Mouse (Mus musculus): ENCODE measurements at regions not wholly inside any gene's neighbourhood (a gene's known extent, or its start where the extent isn't known, plus 50 kb on each side); places are given as distances from the start of the nearest gene placed in this dataset.

DNA sequence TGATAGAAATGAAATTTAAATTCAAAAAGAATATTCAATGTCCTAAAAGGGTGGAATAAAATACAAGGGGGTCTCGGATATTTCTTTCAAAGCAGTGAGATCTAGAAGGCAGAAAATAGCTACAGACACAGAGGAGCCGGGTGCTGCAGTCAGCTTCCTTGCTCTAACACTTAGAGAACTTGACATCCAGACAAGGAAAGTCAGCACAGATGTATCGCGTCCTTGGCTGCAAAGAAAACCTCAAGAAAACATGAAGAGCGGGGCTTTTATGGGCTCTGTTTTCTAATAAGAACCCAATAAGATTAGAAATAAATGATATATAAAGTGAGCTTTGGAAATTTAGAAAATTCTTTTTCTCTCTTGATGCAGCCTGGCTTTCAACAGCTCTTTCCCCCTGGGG, 53.1 kb upstream of the Glis3 start:
- Histone ChIP-seq H3K27me3 (ENCODE audit: insufficient read depth, low read length) (no peaks in the 10 kb centered on the region), H3K9me3 (ENCODE audit: low read length) (no peaks in the 10 kb centered on the region), H3K27ac (ENCODE audit: low read depth, low read length) (no peak overlapping the region), H3K9ac (replicated peaks; ENCODE audit: low read length, poor library complexity, severe bottlenecking) (no peak overlapping the region), H3K4me3 (ENCODE audit: low read depth, low read length) (no peak overlapping the region), H3K36me3 (ENCODE audit: insufficient read depth, low read length) (no peaks in the 10 kb centered on the region), H3K4me1 (ENCODE audit: insufficient read depth, low read length) (no peaks in the 10 kb centered on the region), H3K4me2 (ENCODE audit: low read depth, low read length, poor library complexity, severe bottlenecking) (no peak overlapping the region)
- ATAC-seq (ENCODE audit: low FRiP score) (no peak), DNase-seq (ENCODE audit: low spot score) (no peak)
- 68% methylated on average over 5 of the region's 5 CpGs for WGBS
- TF ChIP-seq CTCF (IDR thresholded peaks at IDR 0.05), result no peak

DNA sequence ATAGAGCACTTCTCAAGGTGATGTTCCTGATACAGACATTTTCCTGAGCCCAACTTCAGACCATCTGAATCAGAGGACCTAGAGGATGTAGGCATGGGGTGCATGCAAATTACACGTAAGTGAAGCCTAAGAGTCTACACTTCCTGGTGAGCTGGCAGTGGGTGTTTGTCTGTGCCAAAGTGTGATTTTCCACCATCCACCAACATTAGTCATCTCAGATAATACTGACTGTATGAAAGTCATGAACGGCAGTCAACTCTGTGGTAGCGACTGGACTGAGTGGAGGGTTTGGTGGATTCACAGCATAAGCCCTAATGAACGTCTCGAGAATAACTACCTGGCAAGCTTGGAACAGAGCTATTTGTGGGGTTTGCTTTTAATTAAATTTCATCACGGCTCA, 53.9 kb upstream of the Glis3 start:
- Histone ChIP-seq H3K36me3 (ENCODE audit: insufficient read depth, low read length) (no peaks in the 10 kb centered on the region), H3K4me1 (ENCODE audit: insufficient read depth, low read length) (no peaks in the 10 kb centered on the region), H3K9me3 (ENCODE audit: low read length) (no peaks in the 10 kb centered on the region), H3K27me3 (ENCODE audit: insufficient read depth, low read length) (no peaks in the 10 kb centered on the region), H3K4me2 (ENCODE audit: low read depth, low read length, poor library complexity, severe bottlenecking) (no peak overlapping the region), H3K4me3 (ENCODE audit: low read depth, low read length) (no peak overlapping the region), H3K27ac (ENCODE audit: low read depth, low read length) (no peak overlapping the region), H3K9ac (replicated peaks; ENCODE audit: low read length, poor library complexity, severe bottlenecking) (no peak overlapping the region)
- WGBS, result 88% methylated on average over 6 of the region's 6 CpGs
- no peak for TF ChIP-seq CTCF (IDR thresholded peaks at IDR 0.05)
- no peak for DNase-seq (ENCODE audit: low spot score)
- ATAC-seq (ENCODE audit: low FRiP score), result no peak

DNA sequence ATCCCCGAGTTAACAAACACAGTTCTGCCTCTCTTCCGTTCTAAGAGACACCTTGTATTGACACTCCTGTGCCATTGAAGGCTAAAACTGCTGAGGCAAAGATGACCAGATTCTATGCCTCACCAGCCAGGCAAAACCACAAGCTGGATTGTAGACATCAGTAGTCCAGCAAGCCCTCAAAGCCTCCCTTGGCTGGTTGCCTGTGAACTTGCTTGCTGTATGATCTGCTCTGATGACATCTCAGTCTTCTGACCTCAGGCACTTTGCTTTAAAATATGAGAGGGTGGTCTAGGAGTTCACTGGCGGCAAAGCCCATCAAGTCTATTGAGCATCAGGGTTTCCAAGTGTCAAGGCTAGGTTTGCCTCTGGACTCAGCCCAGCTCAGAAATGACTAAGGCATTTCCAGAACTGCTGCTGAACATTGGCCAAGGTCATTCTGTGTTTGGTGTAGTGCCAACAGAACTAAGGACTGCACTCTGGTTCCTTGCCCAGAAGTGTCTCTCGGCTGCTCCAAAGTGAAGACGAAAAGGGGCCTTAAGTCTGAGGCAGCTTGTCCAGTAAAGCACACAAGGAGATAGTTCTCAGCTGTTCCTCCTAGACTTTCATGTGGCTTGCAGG, 63.4 kb upstream of the Glis3 start:
- no peaks in the 10 kb centered on the region for H3K27me3 ChIP-seq (ENCODE audit: insufficient read depth, low read length)
- H3K9ac ChIP-seq (replicated peaks; ENCODE audit: low read length, poor library complexity, severe bottlenecking), result no peak overlapping the region
- ATAC-seq (ENCODE audit: low FRiP score), result no peak
- H3K27ac ChIP-seq (ENCODE audit: low read depth, low read length), result no peak overlapping the region
- no peak overlapping the region for H3K4me2 ChIP-seq (ENCODE audit: low read depth, low read length, poor library complexity, severe bottlenecking)
- H3K9me3 ChIP-seq (ENCODE audit: low read length), result no peaks in the 10 kb centered on the region
- no peaks in the 10 kb centered on the region for H3K36me3 ChIP-seq (ENCODE audit: insufficient read depth, low read length)
- H3K4me1 ChIP-seq (ENCODE audit: insufficient read depth, low read length), result 0 out of 2 replicates have a peak, but pooled peaks cover 2% of the 10 kb centered on the region
- WGBS, result 87% methylated on average over 5 of the region's 5 CpGs
- no peak overlapping the region for H3K4me3 ChIP-seq (ENCODE audit: low read depth, low read length)
- TF ChIP-seq CTCF (IDR thresholded peaks at IDR 0.05), result no peak
- peak; percentile 73 for DNase-seq (ENCODE audit: low spot score)

DNA sequence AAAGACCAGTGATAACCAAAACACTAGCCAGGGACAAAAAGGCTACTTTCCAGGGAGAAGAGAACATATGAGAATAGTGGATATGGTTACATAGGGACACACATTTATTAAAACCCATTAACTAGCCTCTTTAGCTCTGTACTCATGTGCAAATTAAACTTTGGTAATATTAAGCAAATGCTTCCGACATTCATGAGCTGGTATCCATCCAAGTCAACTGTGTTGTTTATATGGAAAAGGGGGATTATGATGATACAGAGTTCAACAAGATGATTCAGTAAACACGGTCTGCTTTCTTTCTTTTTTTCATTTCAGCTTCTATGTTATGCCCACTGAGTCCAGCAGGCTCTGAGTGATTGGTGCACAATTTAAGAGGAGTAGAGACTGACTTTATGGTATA, 65.2 kb upstream of the Glis3 start:
- no peak for ATAC-seq (ENCODE audit: low FRiP score)
- H3K27me3 ChIP-seq (ENCODE audit: insufficient read depth, low read length), result no peaks in the 10 kb centered on the region
- WGBS, result 81% methylated on average over 2 of the region's 2 CpGs
- no peaks in the 10 kb centered on the region for H3K9me3 ChIP-seq (ENCODE audit: low read length)
- H3K27ac ChIP-seq (ENCODE audit: low read depth, low read length), result no peak overlapping the region
- TF ChIP-seq CTCF (IDR thresholded peaks at IDR 0.05), result no peak
- H3K4me2 ChIP-seq (ENCODE audit: low read depth, low read length, poor library complexity, severe bottlenecking), result no peak overlapping the region
- H3K4me3 ChIP-seq (ENCODE audit: low read depth, low read length), result no peak overlapping the region
- H3K9ac ChIP-seq (replicated peaks; ENCODE audit: low read length, poor library complexity, severe bottlenecking), result no peak overlapping the region
- H3K36me3 ChIP-seq (ENCODE audit: insufficient read depth, low read length), result no peaks in the 10 kb centered on the region
- 0 out of 2 replicates have a peak, but pooled peaks cover 2% of the 10 kb centered on the region for H3K4me1 ChIP-seq (ENCODE audit: insufficient read depth, low read length)
- DNase-seq (ENCODE audit: low spot score), result no peak

DNA sequence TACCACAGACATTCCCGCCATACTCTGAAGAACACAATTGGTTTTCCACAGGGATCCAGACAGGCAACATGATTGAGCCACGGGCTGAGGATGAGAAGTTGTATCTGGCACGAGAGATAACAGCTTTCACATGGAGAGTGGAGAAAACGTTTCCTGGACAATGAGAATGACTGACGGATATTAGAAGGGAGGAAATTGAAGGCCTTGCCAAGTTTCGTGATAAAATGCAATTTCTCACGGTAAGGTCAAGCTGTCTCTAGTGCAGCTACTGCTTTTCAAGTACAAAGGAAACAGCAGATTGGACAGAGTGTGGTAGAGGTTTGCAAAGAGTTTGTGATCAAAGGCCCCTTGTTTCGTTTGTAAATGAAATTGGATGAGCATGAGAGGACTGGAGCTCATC, 65.7 kb upstream of the Glis3 start:
- no peaks in the 10 kb centered on the region for H3K27me3 ChIP-seq (ENCODE audit: insufficient read depth, low read length)
- no peaks in the 10 kb centered on the region for H3K9me3 ChIP-seq (ENCODE audit: low read length)
- no peak for ATAC-seq (ENCODE audit: low FRiP score)
- no peak overlapping the region for H3K4me2 ChIP-seq (ENCODE audit: low read depth, low read length, poor library complexity, severe bottlenecking)
- H3K4me3 ChIP-seq (ENCODE audit: low read depth, low read length), result no peak overlapping the region
- peak; percentile 62 for DNase-seq (ENCODE audit: low spot score)
- no peaks in the 10 kb centered on the region for H3K36me3 ChIP-seq (ENCODE audit: insufficient read depth, low read length)
- no peak for TF ChIP-seq CTCF (IDR thresholded peaks at IDR 0.05)
- H3K27ac ChIP-seq (ENCODE audit: low read depth, low read length), result no peak overlapping the region
- WGBS, result 36% methylated on average over 8 of the region's 8 CpGs
- H3K4me1 ChIP-seq (ENCODE audit: insufficient read depth, low read length), result 0 out of 2 replicates have a peak, but pooled peaks cover 2% of the 10 kb centered on the region
- no peak overlapping the region for H3K9ac ChIP-seq (replicated peaks; ENCODE audit: low read length, poor library complexity, severe bottlenecking)

DNA sequence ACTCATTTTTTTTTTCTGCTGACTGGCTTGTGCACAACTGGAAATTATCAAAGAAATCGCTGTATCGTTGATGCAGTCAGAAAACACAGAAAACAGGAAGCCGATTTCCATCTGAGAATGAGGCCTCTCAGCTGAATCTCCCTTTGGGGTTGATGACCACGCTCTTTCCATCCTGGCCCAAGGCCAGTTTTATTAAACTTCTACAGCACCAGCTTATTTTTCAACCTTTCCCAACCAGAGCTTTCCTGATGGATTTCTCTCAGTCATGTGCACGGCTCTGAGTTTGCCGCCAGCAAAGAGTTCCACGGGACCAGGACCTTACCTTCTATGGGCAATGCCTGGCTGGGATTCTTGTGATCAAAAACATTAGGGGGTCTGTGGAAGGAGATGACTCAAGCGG, 71.2 kb upstream of the Glis3 start:
- Histone ChIP-seq H3K27me3 (ENCODE audit: insufficient read depth, low read length) (no peaks in the 10 kb centered on the region), H3K4me2 (ENCODE audit: low read depth, low read length, poor library complexity, severe bottlenecking) (no peak overlapping the region), H3K36me3 (ENCODE audit: insufficient read depth, low read length) (no peaks in the 10 kb centered on the region), H3K27ac (ENCODE audit: low read depth, low read length) (no peak overlapping the region), H3K9ac (replicated peaks; ENCODE audit: low read length, poor library complexity, severe bottlenecking) (no peak overlapping the region), H3K4me3 (ENCODE audit: low read depth, low read length) (no peak overlapping the region), H3K9me3 (ENCODE audit: low read length) (no peaks in the 10 kb centered on the region), H3K4me1 (ENCODE audit: insufficient read depth, low read length) (no peaks in the 10 kb centered on the region)
- WGBS, result 92% methylated on average over 8 of the region's 8 CpGs
- ATAC-seq (ENCODE audit: low FRiP score) (no peak), DNase-seq (ENCODE audit: low spot score) (no peak)
- no peak for TF ChIP-seq CTCF (IDR thresholded peaks at IDR 0.05)
